Mouse (Mus musculus) brain, embryonic 14.5 days (tissue): ENCODE results near the gene Eva1a.

Experiments used
- CTCF ChIP-seq: fragments of 200-500 bp; IDR thresholded peaks from 2 replicates; pipeline ENCODE4 v1.5.1; 2012; ENCODE audit warnings: inconsistent platforms, mild to moderate bottlenecking, moderate library complexity, borderline replicate concordance; ENCODE audit not compliant: insufficient read depth, insufficient read length; ENCODE audit errors: extremely low read depth
- POLR2A ChIP-seq: fragments of 200-500 bp; IDR thresholded peaks from 2 replicates; pipeline ENCODE4 v1.6.1; 2012; ENCODE audit warnings: mild to moderate bottlenecking, inconsistent platforms, borderline replicate concordance; ENCODE audit not compliant: poor library complexity, insufficient read depth, insufficient read length, severe bottlenecking; ENCODE audit errors: extremely low read depth

GRCm38 (mm10) chr6:82116176-82116575, 75.3 kb downstream of the Eva1a start:
- TF ChIP-seq CTCF (no peak), POLR2A (no peak)
